Mouse (Mus musculus): ENCODE measurements around the gene AC140267.1. TPM values are rescaled to one million over a fixed set of nuclear protein-coding genes. Genes with fewer than 3 reads are reported as not detected.

Gene AC140267.1
- polyA plus RNA-seq, 1 experiment from 2014 or later: not detected

DNA sequence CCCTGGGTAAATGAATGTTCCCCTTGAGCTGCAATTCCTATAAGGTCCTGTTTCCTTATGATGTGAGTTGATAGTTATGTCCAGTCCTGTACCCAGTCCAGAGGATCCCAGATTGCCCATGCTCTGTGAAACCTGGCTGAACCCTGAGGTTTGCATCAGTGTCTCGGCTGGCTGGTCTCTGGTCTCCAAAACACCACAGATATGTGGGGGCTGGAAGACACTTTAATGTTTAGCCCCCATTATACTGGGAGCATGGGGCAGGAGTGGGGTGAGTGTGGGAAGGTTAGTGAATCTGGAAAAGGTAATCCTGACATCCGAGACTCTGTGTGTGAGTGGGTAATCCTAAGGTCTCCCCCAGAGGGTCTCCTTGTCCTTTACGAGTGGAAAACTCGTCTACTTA is 2.6 kb upstream of the AC140267.1 start:
- Histone ChIP-seq H3K27ac (peak overlapping the region; percentile 87), H3K36me3 (peaks cover 29% of the 10 kb centered on the region), H3K4me2 (peak overlapping the region; percentile 61), H3K9ac (peak overlapping the region; percentile 58), H3K4me1 (peaks cover 47% of the 10 kb centered on the region), H3K4me3 (no peak overlapping the region), H3K9me3 (replicated peaks) (no peaks in the 10 kb centered on the region), H3K27me3 (replicated peaks) (no peaks in the 10 kb centered on the region)
- 63% methylated on average over 4 of the region's 4 CpGs for WGBS (ENCODE audit: insufficient replicate concordance)
- no peak for ATAC-seq

DNA sequence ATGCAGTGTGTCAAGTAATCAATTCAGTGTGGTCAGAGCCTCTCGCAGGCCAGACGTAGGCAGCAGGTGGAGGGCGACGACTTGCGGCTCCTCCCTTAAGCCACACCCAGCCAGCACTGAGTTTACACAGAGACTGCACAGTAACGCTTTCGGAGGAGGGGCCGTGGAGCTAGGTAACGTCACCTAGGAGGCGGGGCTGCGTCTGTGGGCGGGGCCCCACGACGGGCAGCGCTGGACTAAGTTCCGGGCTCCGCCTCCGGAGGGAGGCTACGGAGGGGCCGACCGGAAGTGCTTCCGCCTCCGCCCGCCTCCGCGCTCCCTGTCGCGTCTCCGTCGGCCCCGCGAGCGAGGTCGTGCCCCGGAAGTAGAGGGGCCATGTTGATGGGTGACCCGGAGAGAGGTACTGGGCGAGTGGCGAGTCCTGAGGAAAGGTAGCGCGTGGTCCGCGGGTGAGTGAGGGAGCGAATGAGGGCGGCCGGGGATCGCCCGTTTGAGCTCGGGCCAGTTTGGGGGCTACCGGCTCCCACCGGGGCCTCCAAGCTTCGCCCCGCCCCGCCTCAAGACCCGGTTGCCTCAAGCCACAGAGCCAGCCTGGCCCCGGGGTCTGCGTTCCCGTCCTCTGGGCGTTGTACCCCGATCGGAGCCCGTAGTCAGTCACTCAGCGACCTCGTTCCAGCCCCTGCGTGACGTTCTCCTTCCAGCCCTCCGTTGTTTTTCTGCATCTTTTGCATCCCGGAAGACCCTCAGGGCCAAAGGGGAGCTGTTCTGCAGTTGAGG is 1.7 kb upstream of the AC140267.1 start, which contains the start of gene Mief1:
Gene Mief1 (plus strand): TSS at position 286 of the 777 bp plus-strand sequence.
- under 1% methylated on average over 67 of the region's 67 CpGs for WGBS (ENCODE audit: insufficient replicate concordance)
- Histone ChIP-seq H3K4me1 (peaks cover 47% of the 10 kb centered on the region), H3K36me3 (peaks cover 38% of the 10 kb centered on the region), H3K4me3 (peak within 1 kb of the TSS; percentile 97), H3K27ac (peak within 1 kb of the TSS; percentile 87), H3K27me3 (replicated peaks) (no peaks in the 10 kb centered on the region), H3K9me3 (replicated peaks) (no peaks in the 10 kb centered on the region), H3K9ac (peak within 1 kb of the TSS; percentile 93), H3K4me2 (peak within 1 kb of the TSS; percentile 96)
- ATAC-seq: peak; percentile 98

DNA sequence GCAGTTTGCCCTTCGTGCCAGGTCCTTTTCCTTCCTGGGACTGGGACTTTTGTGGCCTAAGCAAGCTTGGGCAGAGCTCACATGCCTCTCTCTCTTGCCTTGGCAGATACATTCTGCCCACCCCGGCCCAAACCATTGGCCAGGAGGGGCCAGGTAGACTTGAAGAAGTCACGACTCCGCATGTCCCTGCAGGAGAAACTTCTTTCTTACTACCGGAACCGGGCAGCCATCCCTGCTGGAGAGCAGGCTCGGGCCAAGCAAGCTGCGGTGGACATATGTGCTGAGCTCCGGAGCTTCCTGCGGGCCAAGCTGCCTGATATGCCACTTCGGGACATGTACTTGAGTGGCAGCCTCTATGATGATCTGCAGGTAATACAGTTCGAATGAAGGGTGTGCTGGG is 12.5 kb downstream of the AC140267.1 start:
- Histone ChIP-seq H3K4me1 (peaks cover 55% of the 10 kb centered on the region), H3K27me3 (replicated peaks) (no peaks in the 10 kb centered on the region), H3K9ac (no peak overlapping the region), H3K9me3 (replicated peaks) (no peaks in the 10 kb centered on the region), H3K4me3 (no peak overlapping the region), H3K36me3 (peaks cover 93% of the 10 kb centered on the region), H3K4me2 (no peak overlapping the region), H3K27ac (peak overlapping the region; percentile 97)
- WGBS (ENCODE audit: insufficient replicate concordance): 92% methylated on average over 12 of the region's 12 CpGs
- ATAC-seq: no peak

DNA sequence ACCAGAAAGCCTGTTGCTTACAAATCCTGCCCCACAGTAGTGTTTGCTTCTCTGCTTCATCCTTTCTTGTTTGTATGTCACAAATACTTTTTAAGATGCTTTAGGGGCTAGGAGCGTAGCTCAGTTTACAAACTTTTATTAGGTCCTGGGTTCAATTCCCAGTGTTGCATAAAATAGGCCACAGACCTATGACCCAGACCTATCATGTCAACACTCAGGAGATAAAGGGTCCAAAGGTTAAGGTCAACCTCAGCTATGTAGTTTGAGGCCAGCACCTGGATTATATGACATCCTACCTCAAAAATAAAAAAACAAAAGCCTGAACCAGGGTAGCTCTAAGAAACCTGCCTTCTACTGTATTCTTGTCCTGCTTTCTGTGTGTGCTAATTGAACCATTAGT is 13.0 kb downstream of the AC140267.1 start:
- no peak overlapping the region for H3K9ac ChIP-seq
- H3K27me3 ChIP-seq (replicated peaks): no peaks in the 10 kb centered on the region
- peaks cover 60% of the 10 kb centered on the region for H3K4me1 ChIP-seq
- H3K4me2 ChIP-seq: no peak overlapping the region
- H3K27ac ChIP-seq: peak overlapping the region; percentile 97
- H3K36me3 ChIP-seq: peaks cover 93% of the 10 kb centered on the region
- H3K4me3 ChIP-seq: no peak overlapping the region
- 86% methylated on average over 1 of the region's 1 CpGs for WGBS (ENCODE audit: insufficient replicate concordance)
- no peak for ATAC-seq
- no peaks in the 10 kb centered on the region for H3K9me3 ChIP-seq (replicated peaks)

DNA sequence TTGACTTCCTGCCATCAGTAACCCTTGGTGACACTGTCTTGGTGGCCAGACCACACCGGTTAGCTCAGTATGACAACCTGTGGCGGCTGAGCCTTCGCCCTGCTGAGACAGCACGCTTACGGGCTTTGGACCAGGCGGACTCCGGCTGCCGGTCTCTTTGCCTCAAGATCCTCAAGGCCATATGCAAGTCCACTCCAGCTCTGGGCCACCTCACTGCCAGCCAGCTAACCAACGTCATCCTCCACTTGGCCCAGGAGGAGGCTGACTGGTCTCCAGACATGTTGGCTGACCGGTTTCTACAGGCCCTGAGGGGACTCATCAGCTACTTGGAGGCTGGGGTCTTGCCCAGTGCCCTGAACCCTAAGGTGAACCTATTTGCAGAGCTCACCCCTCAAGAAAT is 14.0 kb downstream of the AC140267.1 start:
- WGBS (ENCODE audit: insufficient replicate concordance): 87% methylated on average over 10 of the region's 10 CpGs
- Histone ChIP-seq H3K36me3 (peaks cover 84% of the 10 kb centered on the region), H3K9me3 (replicated peaks) (no peaks in the 10 kb centered on the region), H3K9ac (peak overlapping the region; percentile 66), H3K27ac (peak overlapping the region; percentile 97), H3K4me2 (peak overlapping the region; percentile 71), H3K4me3 (no peak overlapping the region), H3K4me1 (peaks cover 70% of the 10 kb centered on the region), H3K27me3 (replicated peaks) (no peaks in the 10 kb centered on the region)
- no peak for ATAC-seq

DNA sequence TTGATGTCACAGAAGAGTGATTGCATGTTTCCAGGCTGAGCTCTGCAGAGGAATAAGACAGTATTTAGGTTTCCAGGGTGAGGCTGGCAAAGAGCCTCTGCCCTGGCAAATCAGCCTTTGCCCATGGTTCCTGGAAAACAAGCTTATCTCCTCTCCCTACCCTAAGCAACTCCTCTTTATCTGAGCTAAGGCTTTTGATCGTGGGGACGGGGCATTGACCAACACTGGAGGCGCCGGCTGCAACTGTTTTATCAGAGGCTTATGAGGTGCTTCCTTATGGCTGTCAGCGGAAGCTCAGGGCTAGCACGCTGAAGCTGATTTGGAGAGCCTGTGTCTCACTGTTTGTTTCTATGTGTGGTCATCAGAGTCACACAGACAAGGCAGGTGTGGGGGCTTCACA is 15.0 kb downstream of the AC140267.1 start:
- H3K4me3 ChIP-seq: peak overlapping the region; percentile 42
- ATAC-seq: peak; percentile 67
- peaks cover 77% of the 10 kb centered on the region for H3K36me3 ChIP-seq
- H3K4me1 ChIP-seq: peaks cover 70% of the 10 kb centered on the region
- peak overlapping the region; percentile 71 for H3K4me2 ChIP-seq
- H3K9me3 ChIP-seq (replicated peaks): no peaks in the 10 kb centered on the region
- peak overlapping the region; percentile 66 for H3K9ac ChIP-seq
- peak overlapping the region; percentile 97 for H3K27ac ChIP-seq
- no peaks in the 10 kb centered on the region for H3K27me3 ChIP-seq (replicated peaks)
- 13% methylated on average over 6 of the region's 6 CpGs for WGBS (ENCODE audit: insufficient replicate concordance)

DNA sequence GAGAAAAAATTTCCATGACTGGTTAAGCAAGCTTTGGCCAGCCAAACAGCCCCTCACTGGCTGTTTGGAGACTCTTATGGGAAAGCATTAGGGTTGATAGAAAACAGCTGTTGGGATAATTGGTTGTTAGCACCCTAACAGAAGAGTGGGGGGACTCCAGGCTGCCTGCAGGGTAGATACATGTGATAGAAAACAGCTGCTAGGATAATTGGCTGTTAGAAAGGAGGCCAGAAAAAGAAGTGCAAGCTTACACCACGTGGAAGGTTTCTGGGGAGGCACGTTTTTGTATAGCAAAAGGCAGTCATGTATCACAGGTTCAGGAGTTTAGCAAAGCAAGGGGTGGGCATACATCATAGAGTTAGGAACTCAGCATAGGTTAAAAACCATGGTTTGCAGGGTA is 17.9 kb downstream of the AC140267.1 start:
- peaks cover 83% of the 10 kb centered on the region for H3K4me1 ChIP-seq
- H3K4me3 ChIP-seq: no peak overlapping the region
- no peaks in the 10 kb centered on the region for H3K9me3 ChIP-seq (replicated peaks)
- no peaks in the 10 kb centered on the region for H3K27me3 ChIP-seq (replicated peaks)
- WGBS (ENCODE audit: insufficient replicate concordance): 63% methylated on average over 2 of the region's 2 CpGs
- H3K4me2 ChIP-seq: peak overlapping the region; percentile 85
- ATAC-seq: no peak
- peak overlapping the region; percentile 100 for H3K9ac ChIP-seq
- H3K27ac ChIP-seq: peak overlapping the region; percentile 99
- peaks cover 75% of the 10 kb centered on the region for H3K36me3 ChIP-seq

DNA sequence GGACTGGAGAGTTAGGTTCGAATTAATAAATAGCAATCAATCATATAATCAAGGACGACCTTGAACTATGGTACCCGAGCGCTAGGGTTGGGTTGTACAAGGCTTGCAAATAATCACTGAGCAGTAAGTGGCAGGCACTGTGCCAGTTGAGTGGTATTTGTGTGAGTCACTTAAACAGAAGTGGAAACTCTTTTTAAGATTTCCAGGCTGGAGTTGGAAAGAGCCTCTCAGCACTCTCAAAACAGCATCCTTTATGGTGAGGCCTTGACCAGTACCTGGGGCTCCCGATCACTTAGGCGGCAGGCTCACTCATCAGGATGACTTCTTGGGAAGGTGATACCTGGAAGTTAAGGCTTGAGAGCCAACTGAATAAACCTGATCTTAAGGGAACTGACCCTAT is 18.6 kb downstream of the AC140267.1 start:
- H3K9ac ChIP-seq: peak overlapping the region; percentile 100
- no peak for ATAC-seq
- H3K27ac ChIP-seq: peak overlapping the region; percentile 99
- no peaks in the 10 kb centered on the region for H3K9me3 ChIP-seq (replicated peaks)
- H3K4me2 ChIP-seq: peak overlapping the region; percentile 85
- peaks cover 83% of the 10 kb centered on the region for H3K4me1 ChIP-seq
- WGBS (ENCODE audit: insufficient replicate concordance): 50% methylated on average over 6 of the region's 6 CpGs
- peaks cover 75% of the 10 kb centered on the region for H3K36me3 ChIP-seq
- H3K27me3 ChIP-seq (replicated peaks): no peaks in the 10 kb centered on the region
- peak overlapping the region; percentile 98 for H3K4me3 ChIP-seq

DNA sequence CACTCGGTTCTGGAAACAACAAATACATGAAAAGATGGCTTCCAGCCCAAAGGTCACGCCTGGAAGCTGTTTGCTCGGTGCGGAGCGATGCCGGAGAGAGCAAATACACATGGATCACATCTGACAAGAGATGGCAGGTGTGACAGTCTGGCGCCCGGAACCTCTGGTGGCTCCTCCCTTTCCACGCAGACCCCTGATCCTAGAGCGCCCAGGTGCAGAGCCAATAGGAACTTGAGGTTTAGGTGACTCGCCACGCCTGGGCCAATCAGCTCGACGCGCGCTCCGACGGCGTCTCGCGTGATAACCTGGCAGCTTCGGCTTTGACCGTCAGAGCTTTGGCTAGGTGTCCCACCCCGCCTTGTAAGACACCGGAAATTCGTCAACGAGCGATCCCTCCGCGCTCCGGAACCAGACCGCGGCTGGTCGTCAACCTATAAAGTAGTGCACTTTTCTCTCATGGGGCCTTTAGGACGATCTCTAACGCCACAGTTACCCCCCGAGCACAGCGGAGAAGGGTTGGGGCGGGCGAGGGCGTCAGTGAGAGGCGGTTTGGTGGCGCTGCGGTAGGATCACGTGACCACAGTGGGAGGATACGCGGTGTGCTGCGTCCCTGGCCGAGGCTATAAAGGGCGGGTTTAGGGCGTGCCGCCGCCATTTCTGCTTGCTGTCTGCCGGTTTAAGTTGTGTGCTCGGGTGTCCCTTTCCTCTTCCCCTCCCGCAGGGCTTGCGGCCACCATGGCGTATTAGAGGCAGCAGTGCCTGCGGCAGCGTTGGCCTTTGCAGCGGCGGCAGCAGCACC is 19.4 kb downstream of the AC140267.1 start, which contains the start of gene Atf4:
Gene Atf4 (plus strand): TSS at position 338 of the 799 bp plus-strand sequence.
- peaks cover 75% of the 10 kb centered on the region for H3K36me3 ChIP-seq
- H3K9me3 ChIP-seq (replicated peaks): no peaks in the 10 kb centered on the region
- peak within 1 kb of the TSS; percentile 100 for H3K9ac ChIP-seq
- H3K4me1 ChIP-seq: peaks cover 83% of the 10 kb centered on the region
- WGBS (ENCODE audit: insufficient replicate concordance): under 1% methylated on average over 62 of the region's 62 CpGs
- H3K4me3 ChIP-seq: peak within 1 kb of the TSS; percentile 98
- peak within 1 kb of the TSS; percentile 99 for H3K27ac ChIP-seq
- H3K4me2 ChIP-seq: peak within 1 kb of the TSS; percentile 85
- H3K27me3 ChIP-seq (replicated peaks): no peaks in the 10 kb centered on the region
- ATAC-seq: peak; percentile 85

DNA sequence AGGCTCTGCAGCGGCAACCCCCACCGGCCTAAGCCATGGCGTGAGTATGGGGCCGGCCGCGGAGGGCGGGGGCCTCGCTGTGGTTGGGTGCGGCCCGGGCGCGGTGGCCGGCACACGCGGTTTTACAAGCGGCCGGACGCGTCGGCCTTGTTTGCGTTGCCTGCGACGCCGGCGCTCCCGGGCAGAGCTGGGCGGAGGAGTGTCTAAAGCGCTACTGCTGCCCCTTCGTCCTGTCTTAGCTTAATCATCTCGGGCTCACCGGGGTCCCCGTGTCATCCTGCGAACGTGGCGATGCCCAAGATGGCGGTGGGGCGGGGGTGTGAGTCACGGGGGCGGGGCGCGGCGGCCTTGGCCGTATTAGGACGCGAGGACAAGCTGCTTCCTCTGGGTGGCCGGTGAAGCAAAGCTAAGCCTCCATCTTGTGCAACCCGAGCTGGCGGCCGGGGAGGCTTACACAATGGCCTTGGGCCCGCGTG is 20.0 kb downstream of the AC140267.1 start:
- H3K27me3 ChIP-seq (replicated peaks): no peaks in the 10 kb centered on the region
- peak overlapping the region; percentile 99 for H3K27ac ChIP-seq
- under 1% methylated on average over 51 of the region's 51 CpGs for WGBS (ENCODE audit: insufficient replicate concordance)
- peak overlapping the region; percentile 85 for H3K4me2 ChIP-seq
- peak overlapping the region; percentile 98 for H3K4me3 ChIP-seq
- H3K9ac ChIP-seq: peak overlapping the region; percentile 100
- H3K4me1 ChIP-seq: peaks cover 83% of the 10 kb centered on the region
- H3K9me3 ChIP-seq (replicated peaks): no peaks in the 10 kb centered on the region
- peak; percentile 29 for ATAC-seq
- H3K36me3 ChIP-seq: peaks cover 78% of the 10 kb centered on the region

DNA sequence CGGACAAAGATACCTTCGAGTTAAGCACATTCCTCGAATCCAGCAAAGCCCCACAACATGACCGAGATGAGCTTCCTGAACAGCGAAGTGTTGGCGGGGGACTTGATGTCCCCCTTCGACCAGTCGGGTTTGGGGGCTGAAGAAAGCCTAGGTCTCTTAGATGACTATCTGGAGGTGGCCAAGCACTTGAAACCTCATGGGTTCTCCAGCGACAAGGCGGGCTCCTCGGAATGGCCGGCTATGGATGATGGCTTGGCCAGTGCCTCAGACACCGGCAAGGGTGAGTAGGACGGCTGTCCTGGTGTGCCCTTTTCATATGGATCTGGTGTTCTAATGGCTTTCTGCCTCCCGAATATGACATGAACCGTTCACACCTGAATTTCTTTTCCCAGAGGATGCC is 20.6 kb downstream of the AC140267.1 start:
- ATAC-seq: no peak
- Histone ChIP-seq H3K4me1 (peaks cover 82% of the 10 kb centered on the region), H3K9ac (peak overlapping the region; percentile 100), H3K9me3 (replicated peaks) (no peaks in the 10 kb centered on the region), H3K4me2 (peak overlapping the region; percentile 85), H3K27ac (peak overlapping the region; percentile 99), H3K4me3 (peak overlapping the region; percentile 98), H3K27me3 (replicated peaks) (no peaks in the 10 kb centered on the region), H3K36me3 (peaks cover 78% of the 10 kb centered on the region)
- WGBS (ENCODE audit: insufficient replicate concordance): 4% methylated on average over 16 of the region's 16 CpGs
